Mouse (Mus musculus): ENCODE results near the gene Tspan9.
A peak's percentile ranks its signal among the peaks of the same experiment; 100 is the strongest.

The Tspan9 gene

GRCm38 (mm10) chr6:128076104-128077020 lies 67.0 kb downstream of the Tspan9 start:
- DNase-seq (ENCODE audit: low spot score) = no peak

DNA sequence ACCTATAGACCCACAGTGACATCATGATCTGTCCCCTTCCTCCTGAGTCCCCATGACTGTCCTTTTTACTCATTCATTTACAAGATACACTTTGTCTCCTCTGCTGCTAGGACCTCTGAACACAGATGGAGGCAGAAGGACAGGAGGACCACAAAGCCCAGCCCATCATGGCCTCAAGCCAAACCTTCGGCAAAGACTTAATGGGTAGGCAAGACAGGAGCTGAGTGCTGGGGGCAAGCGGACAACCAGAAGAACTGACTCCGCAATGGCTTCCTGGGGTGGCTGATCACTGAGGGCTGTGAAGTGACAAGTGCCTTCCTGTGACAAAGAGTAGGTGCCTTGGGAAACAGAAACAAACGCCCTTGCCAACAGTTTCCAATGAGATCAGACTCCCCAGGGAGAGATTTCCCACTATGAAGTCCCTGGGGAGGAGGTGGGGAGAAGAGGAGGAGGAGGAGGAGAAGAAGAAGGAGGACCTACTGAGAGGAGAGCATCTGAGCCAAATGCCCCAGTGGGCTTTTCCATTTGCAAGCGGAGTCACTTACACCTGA lies 67.9 kb downstream of the Tspan9 start:
- DNase-seq (ENCODE audit: low spot score) = peak; percentile 68

- no peak for DNase-seq (ENCODE audit: low spot score)
Measured at GRCm38 (mm10) chr6:128070921-128071558, 72.4 kb downstream of the Tspan9 start.

DNA sequence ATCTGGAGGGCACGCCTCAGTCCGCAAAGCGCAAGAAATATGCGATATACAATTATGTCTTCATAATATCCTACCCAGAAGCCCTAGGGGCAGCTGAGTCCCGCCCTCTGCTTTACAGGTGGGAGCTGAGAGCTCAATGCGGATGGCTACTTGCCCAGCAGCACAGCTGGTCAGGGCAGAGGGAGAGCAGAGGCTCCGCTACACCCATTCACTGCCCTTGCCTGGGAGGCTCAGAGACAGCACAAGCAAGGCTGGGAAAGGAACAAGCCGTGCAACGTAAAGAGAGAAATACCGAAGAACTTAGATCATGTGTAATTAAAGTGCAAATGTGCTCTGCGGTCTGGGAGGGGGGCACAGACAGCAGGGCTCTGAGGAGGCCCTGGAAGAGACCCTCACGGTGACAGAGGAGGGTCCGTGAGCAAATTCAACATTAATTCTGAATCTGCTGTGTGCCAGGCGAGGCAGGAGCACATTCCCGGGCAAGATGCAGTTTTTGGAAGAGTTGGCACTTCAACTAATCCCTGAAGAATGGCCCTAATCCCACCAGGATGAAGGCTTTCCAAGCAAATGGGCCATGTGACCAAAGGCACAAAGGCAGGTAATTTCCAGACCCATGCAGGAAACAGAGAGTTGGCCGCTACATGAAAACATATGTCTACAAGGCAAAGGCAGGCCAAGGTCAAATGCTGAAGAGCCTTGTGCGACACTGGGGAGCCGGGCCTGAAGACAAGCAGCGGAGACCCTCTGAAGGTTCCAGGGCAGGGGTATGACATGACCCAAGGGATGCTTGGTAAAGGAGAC lies 73.1 kb downstream of the Tspan9 start:
- DNase-seq (ENCODE audit: low spot score) = no peak

DNA sequence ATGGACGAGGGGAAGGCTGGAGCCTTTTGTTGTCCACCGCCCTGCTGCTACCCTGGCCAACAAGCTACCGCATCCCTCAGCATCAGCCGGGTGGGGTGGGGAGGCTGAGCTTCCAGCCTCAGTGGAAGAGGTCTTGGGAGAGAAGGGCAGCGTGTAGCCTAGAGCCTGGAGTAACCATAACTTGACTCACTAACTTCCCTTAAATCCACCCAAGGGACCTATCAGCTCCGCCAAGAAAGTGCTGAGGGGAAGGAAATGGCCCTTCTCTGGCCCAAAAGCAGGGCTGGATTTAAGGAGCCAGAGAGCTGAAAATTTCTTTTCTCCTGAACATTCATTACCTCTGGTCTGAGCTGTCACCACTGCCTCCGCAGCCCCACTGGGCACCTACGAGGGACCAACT lies 75.2 kb downstream of the Tspan9 start:
- DNase-seq (ENCODE audit: low spot score) = no peak

DNA sequence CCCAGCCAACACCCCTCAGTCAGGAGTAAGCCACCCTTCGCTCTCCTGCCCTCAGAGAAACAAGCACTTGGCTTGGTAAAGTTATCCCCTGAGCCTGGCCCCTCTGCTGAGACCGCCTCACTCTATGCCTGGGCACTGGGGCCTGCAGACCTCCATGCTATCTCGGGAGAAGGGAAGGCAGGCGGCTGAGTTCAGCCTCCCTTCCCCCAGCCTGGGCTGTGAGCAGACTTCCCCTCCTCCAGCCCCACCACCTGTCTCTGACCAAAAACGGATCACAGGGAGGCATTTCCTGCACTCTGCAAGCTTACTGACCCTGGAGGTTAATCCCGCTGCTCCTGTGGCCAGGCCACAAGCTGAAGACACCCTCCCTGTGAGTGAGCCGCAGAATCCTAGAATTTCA lies 77.4 kb downstream of the Tspan9 start:
- no peak for DNase-seq (ENCODE audit: low spot score)

DNA sequence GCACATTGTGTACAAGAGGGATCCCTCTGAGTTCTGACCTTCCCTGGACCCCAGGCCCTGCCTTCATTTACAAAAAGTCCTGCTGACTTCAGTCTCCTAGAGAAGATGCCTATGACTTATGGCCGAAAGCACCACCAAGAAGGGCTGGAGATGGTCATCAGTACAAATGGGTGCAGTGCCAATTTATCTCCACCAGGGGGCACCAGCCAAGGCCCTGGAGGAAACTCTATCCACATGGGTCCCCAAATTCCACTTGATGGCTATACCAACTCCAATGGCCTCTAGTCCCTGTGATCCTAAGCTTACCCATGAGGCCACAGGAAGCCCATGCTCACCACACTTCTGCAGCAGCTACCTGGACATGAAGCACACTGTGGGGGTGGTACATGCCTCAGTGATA lies 79.9 kb downstream of the Tspan9 start:
- DNase-seq (ENCODE audit: low spot score) = peak; percentile 62

GRCm38 (mm10) chr6:128062784-128063183 lies 80.6 kb downstream of the Tspan9 start:
- no peak for DNase-seq (ENCODE audit: low spot score)

DNA sequence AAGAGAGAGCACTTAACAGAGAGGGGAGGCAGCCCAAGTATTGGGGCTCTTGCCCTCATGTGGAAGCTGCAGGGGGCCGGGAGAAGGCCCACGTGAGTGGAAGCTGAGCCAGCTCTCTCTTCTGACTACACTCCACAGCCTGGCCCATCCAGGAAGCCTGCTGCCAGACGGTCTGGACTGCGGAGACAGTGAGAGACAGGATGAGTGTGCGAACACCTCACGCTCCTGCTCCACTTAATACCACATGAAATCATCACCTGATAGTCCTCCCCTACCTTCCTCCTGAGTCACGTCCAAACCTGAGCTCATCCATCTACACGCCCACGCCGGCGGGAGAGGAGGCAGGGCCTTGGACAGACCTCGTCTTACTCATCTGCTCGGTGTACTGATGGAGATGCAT lies 81.2 kb downstream of the Tspan9 start:
- no peak for DNase-seq (ENCODE audit: low spot score)

DNA sequence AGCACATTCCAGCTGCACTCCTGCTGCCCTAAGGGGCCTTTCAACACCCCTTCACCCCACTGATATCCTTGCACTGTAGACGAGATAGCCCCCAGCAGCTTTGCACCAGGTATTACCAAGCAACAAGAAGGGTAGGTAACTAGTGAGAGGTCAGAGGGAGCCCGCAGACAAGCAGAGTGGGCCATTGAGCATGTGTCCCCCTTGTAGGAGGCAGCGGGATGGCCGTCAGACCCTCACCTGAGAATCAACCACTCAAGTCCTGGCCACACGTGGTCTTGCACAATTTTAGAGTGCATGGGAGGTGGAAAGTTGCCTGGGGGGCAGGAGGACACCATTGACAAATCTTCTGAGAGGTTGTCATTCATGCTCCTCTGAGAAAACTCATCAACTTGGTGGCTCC lies 82.1 kb downstream of the Tspan9 start:
- DNase-seq (ENCODE audit: low spot score) = no peak

- no peak for DNase-seq (ENCODE audit: low spot score)
Measured at GRCm38 (mm10) chr6:128058570-128058969, 84.8 kb downstream of the Tspan9 start.

DNA sequence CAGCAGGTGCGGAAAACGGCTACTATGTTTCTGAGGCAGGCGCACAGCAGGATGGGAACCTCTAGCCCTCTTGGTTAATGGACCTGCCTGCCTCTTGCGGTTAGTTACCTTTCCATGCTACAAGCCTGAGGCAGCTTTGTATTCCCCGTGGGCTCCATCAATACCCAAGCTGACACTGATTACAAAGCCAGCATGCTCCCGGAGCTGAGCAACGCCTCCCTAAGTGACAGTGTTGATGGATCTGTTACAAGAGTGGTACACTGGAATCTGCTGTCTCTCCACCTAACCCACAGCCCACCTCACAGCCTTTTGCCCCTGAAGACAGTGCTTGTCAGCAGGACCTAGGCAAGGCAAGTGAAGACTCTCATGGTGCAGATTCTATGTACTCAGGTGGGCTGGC lies 85.2 kb downstream of the Tspan9 start:
- no peak for DNase-seq (ENCODE audit: low spot score)

- no peak for DNase-seq (ENCODE audit: low spot score)
Measured at GRCm38 (mm10) chr6:128053000-128053732, 90.2 kb downstream of the Tspan9 start.

DNA sequence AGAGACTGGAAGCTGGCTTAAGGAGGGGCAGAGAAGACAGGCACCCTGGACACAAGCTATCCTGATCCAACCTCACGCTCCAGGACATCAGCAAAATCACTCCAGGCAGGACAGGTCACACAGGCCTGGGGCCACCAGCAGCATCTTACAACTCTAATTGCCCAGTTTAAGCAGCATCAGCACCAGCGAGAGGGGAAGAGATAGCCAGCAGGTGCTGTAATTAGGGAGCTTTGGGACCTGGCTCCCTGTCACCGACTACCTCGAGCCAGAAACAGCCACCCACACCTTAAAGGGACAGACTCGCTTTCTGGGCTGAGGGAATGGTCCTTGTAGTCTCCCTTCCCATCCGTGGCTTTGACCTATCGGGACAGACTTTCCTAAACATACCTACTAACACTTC lies 95.7 kb downstream of the Tspan9 start:
- DNase-seq (ENCODE audit: low spot score) = no peak

DNA sequence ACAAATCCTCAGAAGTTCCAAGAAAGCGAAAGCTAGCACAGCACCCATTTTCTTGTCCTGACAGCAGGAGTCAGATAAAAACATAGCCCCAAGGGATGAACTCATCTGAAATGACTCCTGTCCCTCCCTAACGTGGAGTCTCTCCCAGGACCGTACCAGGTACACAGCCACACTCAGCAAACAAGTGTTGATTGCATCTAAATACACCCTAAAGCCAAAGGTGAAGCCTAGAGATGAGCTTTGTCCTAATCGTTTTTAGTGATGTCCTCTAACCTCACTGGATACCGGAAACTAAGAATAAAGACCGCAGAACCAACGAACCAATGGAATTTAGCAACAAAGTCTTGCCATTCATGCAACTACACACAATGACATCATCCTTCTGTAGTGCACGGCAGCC lies 96.2 kb downstream of the Tspan9 start:
- no peak for DNase-seq (ENCODE audit: low spot score)

- DNase-seq (ENCODE audit: low spot score) = no peak
Measured at GRCm38 (mm10) chr6:128046799-128047198, 96.6 kb downstream of the Tspan9 start.

DNA sequence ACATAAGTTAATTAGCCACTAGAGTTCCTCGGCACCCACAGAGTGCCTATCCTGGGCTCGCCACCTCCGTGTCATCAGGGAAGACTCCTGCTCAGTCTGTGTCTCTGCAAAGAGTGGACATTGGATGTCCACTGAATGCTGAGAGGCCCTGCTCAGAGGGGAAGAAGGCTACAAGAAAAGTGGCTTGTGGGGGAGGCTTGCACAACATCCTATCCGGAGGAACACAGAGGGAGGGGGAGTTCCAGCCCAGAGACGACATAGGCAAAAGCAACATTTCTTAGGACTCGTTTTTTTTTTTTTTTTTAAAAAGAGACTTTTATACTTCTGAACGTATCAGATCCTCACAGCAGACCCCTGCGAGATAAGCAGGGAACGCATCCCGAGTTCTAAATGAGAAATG lies 98.7 kb downstream of the Tspan9 start:
- no peak for DNase-seq (ENCODE audit: low spot score)

DNA sequence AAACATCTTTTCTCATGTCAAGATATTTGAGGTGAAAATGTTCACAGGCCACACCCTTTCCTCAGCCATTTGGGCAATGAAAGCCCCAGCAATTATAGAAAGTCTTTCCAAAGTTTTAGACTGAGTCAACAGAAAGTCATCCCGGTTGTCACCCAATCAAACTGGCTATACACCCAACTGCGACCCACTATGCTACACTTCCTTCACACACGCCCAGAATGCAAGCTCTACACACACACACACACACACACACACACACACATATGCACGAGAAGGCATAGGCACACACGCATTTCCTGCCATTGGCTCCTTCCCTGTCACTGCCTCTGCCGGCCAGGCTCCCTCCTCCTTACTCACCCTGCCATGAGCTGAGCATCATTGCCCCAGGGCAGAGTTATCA lies 99.9 kb downstream of the Tspan9 start:
- no peak for DNase-seq (ENCODE audit: low spot score)

- no peak for DNase-seq (ENCODE audit: low spot score)
Measured at GRCm38 (mm10) chr6:128041836-128042235, 101.6 kb downstream of the Tspan9 start.

DNA sequence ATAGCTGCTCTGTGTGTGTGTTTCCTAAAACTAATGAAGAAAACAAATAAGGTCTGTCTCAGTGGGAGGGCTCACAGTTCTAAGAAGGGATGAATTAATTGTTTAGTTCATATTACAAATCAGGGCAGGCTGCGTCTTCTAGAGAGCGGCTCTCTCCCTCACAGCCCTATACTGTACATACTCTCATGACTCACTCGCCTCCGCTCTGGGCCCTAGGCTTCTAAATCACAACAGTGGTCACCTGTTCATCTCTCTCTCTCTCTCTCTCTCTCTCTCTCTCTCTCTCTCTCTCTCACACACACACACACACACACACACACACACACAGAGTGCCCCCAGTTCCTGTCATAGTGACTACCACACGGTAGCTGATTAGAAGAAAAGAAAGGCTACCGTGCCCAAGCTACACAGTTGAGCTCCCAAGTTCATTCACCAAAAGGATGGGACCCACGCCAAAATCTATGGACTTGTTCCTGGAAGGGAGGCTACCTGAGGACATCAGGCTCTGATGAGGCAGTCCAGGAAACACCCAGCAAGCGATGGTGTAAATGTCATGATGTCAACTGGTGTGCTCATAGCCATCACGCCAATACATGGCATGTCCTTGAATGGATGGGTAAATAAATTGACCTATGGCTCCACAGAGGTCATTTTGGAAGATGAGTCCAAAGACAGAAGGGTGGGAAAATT lies 104.2 kb downstream of the Tspan9 start:
- DNase-seq (ENCODE audit: low spot score) = no peak

GRCm38 (mm10) chr6:128038568-128038967 lies 104.8 kb downstream of the Tspan9 start:
- no peak for DNase-seq (ENCODE audit: low spot score)

All from testis, postnatal 10 days (tissue).